Mouse (Mus musculus) bone marrow, adult 2 months (tissue): ENCODE data around the gene Blnk. TPM values are rescaled to one million over a fixed set of nuclear protein-coding genes. Genes with fewer than 3 reads are reported as not detected.
A peak's percentile ranks its signal among the peaks of the same experiment; 100 is the strongest.

Experiments
- H3K27ac ChIP-seq: fragments of 200-500 bp; 2 replicates; pipeline ENCODE4 v1.5.1; 2012; ENCODE audit warnings: low read depth, mild to moderate bottlenecking, control low read depth, inconsistent platforms, low read length; ENCODE audit not compliant: control insufficient read depth, poor library complexity, insufficient read depth
- H3K4me1 ChIP-seq: fragments of 200-500 bp; 2 replicates; pipeline ENCODE4 v1.6.1; 2011; ENCODE audit warnings: low read length; ENCODE audit not compliant: control insufficient read depth, insufficient read depth
- H3K4me3 ChIP-seq: fragments of 200-500 bp; replicated peaks from 2 replicates; pipeline ENCODE3; 2011; ENCODE audit warnings: mild to moderate bottlenecking, low read depth, low read length, control low read depth; ENCODE audit not compliant: control insufficient read depth
- CTCF ChIP-seq: fragments of 200-500 bp; IDR thresholded peaks from 2 replicates; pipeline ENCODE4 v1.5.1; 2011; ENCODE audit warnings: low read length, control low read depth; ENCODE audit not compliant: control insufficient read depth, insufficient read depth
- POLR2A ChIP-seq: fragments of 200-500 bp; IDR thresholded peaks from 2 replicates; pipeline ENCODE4 v1.6.1; 2011; ENCODE audit warnings: low read depth, mild to moderate bottlenecking, control low read depth, low read length, borderline replicate concordance; ENCODE audit not compliant: control insufficient read depth
- WGBS: fragments of 180-500 bp; shearing (Covaris S2); methylation state at CpG from one replicate; pipeline ENCODE4 v1.1.7; 2018; 5-methylcytosine and 5-hydroxymethylcytosine counted together
- polyA plus RNA-seq: library from polyadenylated mRNA; stranded (reverse); fragments of >200 nt; gene quantifications from 2 replicates; pipeline ENCODE4 v1.2.4, GENCODE M21; 2011; ENCODE audit warnings: low replicate concordance; ENCODE audit not compliant: missing spikeins, insufficient read depth, insufficient read length

Gene Blnk
- polyA plus RNA-seq, 1 experiment, result 32.9 TPM

DNA sequence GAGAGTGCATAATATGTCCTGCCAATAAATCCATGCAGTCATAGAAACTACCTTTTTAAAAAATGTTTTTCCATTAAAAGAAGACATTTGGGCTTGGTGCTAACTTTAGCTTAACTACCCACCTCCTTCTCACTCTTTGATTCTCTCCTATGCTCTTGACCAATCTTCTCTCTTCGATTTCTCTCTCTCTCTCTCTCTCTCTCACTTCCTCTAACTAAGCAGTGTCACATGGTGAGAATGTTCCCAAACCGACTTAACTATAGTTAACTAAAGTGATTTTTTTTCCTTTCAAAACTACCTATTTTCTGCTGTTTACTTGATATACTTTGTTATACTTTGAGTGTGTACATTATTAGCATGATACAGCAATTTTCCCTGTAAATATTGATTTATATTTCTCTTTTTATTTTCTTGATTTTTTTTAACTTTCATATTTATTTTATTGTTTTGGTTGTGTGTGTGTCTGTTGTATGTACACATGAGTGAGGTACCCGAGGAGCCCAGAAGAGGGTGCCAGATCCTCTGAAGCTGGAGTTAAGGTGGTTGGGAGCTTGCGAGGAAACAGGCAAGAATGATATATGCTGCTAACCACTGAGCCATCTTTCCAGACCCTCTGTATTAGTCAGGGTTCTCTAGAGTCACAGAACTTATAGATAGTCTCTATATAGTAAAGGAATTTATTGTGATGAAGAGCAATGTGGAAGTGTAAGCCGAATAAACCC is 14.5 kb upstream of the Blnk start:
- TF ChIP-seq CTCF, result no peak
- no peak for TF ChIP-seq POLR2A
- WGBS, result 66% methylated on average over 5 of the region's 5 CpGs
- Histone ChIP-seq H3K27ac (no peak overlapping the region), H3K4me1 (peaks cover 1% of the 10 kb centered on the region; the same call in 1 of the 2 replicates), H3K4me3 (no peak overlapping the region)

DNA sequence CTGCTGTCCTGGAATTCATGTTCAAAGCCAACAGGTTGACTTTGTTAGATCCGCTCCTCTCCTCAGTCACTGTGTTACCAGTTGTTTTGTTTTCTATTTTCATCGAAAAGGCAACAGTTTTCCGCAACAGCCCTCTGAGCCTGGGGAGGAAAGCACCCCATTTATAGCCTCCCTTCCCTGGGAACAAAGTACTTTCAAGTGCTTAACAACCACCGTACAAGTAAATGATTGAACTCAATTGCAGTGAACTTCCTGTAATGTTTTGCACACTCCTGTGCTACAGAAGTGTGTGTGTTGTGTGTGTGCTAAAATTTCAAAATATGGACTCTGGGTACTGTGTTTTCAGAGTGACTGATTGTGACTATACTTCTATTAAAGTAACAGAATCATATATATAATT is 13.4 kb upstream of the Blnk start:
- Histone ChIP-seq H3K4me3 (no peak overlapping the region), H3K27ac (no peak overlapping the region), H3K4me1 (peaks cover 1% of the 10 kb centered on the region; the same call in 1 of the 2 replicates)
- no peak for TF ChIP-seq CTCF
- no peak for TF ChIP-seq POLR2A
- 65% methylated on average over 4 of the region's 4 CpGs for WGBS

GRCm38 (mm10) chr19:41007326-41007725 is 13.0 kb upstream of the Blnk start:
- TF ChIP-seq POLR2A, result no peak
- no peak for TF ChIP-seq CTCF
- Histone ChIP-seq H3K4me1 (peaks cover 1% of the 10 kb centered on the region; the same call in 1 of the 2 replicates), H3K4me3 (no peak overlapping the region), H3K27ac (no peak overlapping the region)
- WGBS, result 52% methylated on average over 6 of the region's 6 CpGs

DNA sequence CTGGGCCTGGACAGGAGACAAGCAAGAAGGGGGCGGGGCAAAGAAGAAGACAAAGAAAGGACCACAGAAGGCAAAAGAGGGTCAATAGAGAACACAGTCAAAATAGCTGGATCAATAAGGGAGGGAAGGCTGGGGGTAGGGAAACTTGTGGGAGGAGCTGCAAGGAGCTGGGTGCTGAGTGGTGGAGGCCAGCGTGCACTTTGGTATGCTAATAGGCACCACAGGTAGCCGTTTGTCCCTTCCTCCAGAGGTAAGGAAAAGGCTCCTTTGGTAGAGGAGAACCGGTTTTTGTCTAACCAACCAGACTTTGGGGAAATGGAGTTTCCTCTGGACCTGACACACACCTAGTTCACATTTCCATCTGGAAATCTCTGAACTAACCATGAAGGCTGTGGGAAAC is 12.3 kb upstream of the Blnk start:
- no peak for TF ChIP-seq CTCF
- no peak for TF ChIP-seq POLR2A
- no peak overlapping the region for H3K4me3 ChIP-seq
- peaks cover 1% of the 10 kb centered on the region; the same call in 1 of the 2 replicates for H3K4me1 ChIP-seq
- 77% methylated on average over 4 of the region's 4 CpGs for WGBS
- no peak overlapping the region for H3K27ac ChIP-seq

GRCm38 (mm10) chr19:41003694-41004315 is 9.5 kb upstream of the Blnk start:
- no peak for TF ChIP-seq POLR2A
- no peak for TF ChIP-seq CTCF
- 73% methylated on average over 3 of the region's 3 CpGs for WGBS
- peaks cover 3% of the 10 kb centered on the region for H3K4me1 ChIP-seq
- H3K4me3 ChIP-seq, result no peak overlapping the region
- no peak overlapping the region for H3K27ac ChIP-seq

GRCm38 (mm10) chr19:40999569-40999968 is 5.2 kb upstream of the Blnk start:
- 68% methylated on average over 3 of the region's 3 CpGs for WGBS
- H3K27ac ChIP-seq, result peak overlapping the region; percentile 32; the same call in 1 of the 2 replicates
- peaks cover 7% of the 10 kb centered on the region for H3K4me1 ChIP-seq
- no peak overlapping the region for H3K4me3 ChIP-seq
- TF ChIP-seq CTCF, result peak; percentile 35
- TF ChIP-seq POLR2A, result no peak

DNA sequence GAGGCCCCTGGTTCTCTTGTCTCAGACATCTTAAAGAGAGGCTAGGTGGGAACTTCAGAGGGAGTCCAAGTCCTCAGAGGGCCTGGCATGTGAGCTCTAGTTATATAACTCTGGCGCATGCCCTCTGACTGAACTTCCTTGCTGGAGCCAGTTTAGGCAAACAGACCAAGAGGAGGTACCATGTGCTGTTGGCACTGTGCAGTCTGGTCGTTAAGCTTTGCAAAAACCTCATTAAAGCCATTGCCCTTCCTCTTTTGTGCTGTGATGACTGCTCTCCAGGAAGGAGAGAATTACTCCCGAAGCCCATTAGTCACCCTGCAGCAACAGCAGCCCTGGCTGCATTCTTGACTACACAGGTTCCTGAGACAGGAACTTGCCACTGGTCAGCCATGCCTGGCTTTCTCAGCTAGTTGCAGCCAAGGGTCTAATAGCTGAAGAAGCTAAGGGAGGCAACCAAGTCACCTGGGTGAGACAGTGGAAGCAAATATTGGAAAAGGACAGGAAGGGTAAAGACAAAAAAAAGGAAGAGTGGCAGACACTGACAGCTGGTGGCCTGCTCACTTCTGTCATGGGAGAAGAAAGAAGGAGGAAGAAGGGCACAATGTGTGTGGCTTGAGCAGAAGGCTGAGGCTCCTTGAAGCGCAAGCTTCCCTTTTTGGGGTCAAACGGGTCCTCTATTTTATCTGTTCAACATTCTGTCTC is 4.3 kb upstream of the Blnk start:
- WGBS, result 6% methylated on average over 5 of the region's 5 CpGs
- TF ChIP-seq POLR2A, result no peak
- no peak for TF ChIP-seq CTCF
- Histone ChIP-seq H3K27ac (peak overlapping the region; percentile 31), H3K4me3 (no peak overlapping the region), H3K4me1 (peaks cover 7% of the 10 kb centered on the region)

GRCm38 (mm10) chr19:40996722-40997121 is 2.4 kb upstream of the Blnk start:
- H3K4me3 ChIP-seq, result no peak overlapping the region
- no peak overlapping the region for H3K27ac ChIP-seq
- WGBS, result 89% methylated on average over 6 of the region's 6 CpGs
- peaks cover 7% of the 10 kb centered on the region for H3K4me1 ChIP-seq
- no peak for TF ChIP-seq CTCF
